Mouse (Mus musculus) MEL (cell line): Measurements from ENCODE around the gene Aktip. TPM values are rescaled to one million over a fixed set of nuclear protein-coding genes. Genes with fewer than 3 reads are reported as not detected.

Experiments
- DNase-seq: peaks from one replicate; pipeline ENCODE4 v3.0.0; 2011; ENCODE audit warnings: low read depth, low spot score
- H3K27ac ChIP-seq: 2 replicates; pipeline ENCODE4 v1.5.1; 2012; ENCODE audit warnings: low read depth, mild to moderate bottlenecking, control low read depth, low read length, moderate library complexity; ENCODE audit not compliant: control insufficient read depth
- H3K27me3 ChIP-seq, 2 experiments: fragments of 150-350 bp in 1 of 2; sonication (generic) in 1 of 2; 2 replicates each; pipeline ENCODE4 v1.6.1; 2012; ENCODE audit warnings: low read length in 2 of 2, mild to moderate bottlenecking in 2 of 2, improper control_type of control experiment in 1 of 2, moderate library complexity in 1 of 2; ENCODE audit not compliant: insufficient read depth in 2 of 2, control insufficient read depth in 1 of 2
- H3K36me3 ChIP-seq, 2 experiments: 2 replicates each; pipeline ENCODE4 v1.6.1; 2012 to 2014; ENCODE audit warnings: low read length in 2 of 2, improper control_type of control experiment in 1 of 2, inconsistent platforms in 1 of 2, mild to moderate bottlenecking in 1 of 2; ENCODE audit not compliant: insufficient read depth in 2 of 2, control insufficient read depth in 1 of 2
- H3K4me1 ChIP-seq, 2 experiments: fragments of 150-350 bp in 1 of 2; sonication (generic) in 1 of 2; 2 replicates each; pipeline ENCODE4 v1.6.1; 2012; ENCODE audit warnings: low read length in 2 of 2, improper control_type of control experiment in 1 of 2, mild to moderate bottlenecking in 1 of 2; ENCODE audit not compliant: insufficient read depth in 2 of 2, control insufficient read depth in 1 of 2
- H3K4me3 ChIP-seq, 2 experiments: fragments of 150-350 bp in 1 of 2; sonication (generic) in 1 of 2; 2 replicates each; pipeline ENCODE4 v1.5.1; 2012; ENCODE audit warnings: low read depth in 2 of 2, low read length in 2 of 2, mild to moderate bottlenecking in 2 of 2, moderate library complexity in 2 of 2, control low read depth in 1 of 2, improper control_type of control experiment in 1 of 2; ENCODE audit not compliant: control insufficient read depth in 1 of 2, insufficient read depth in 1 of 2
- H3K79me2 ChIP-seq: 2 replicates; pipeline ENCODE4 v1.6.1; 2012; ENCODE audit warnings: mild to moderate bottlenecking, low read length, moderate library complexity; ENCODE audit not compliant: control insufficient read depth, poor library complexity, insufficient read depth
- H3K9ac ChIP-seq: 2 replicates; pipeline ENCODE4 v1.6.1; 2012; ENCODE audit warnings: low read depth, mild to moderate bottlenecking, control low read depth, low read length, moderate library complexity; ENCODE audit not compliant: control insufficient read depth, poor library complexity, severe bottlenecking
- H3K9me3 ChIP-seq: fragments of 150-350 bp; sonication (generic); replicated peaks from 2 replicates; pipeline ENCODE4 v1.6.1; 2012; ENCODE audit warnings: mild to moderate bottlenecking, low read length, improper control_type of control experiment, moderate library complexity; ENCODE audit not compliant: insufficient read depth
- BHLHE40 ChIP-seq: IDR thresholded peaks from 2 replicates; pipeline ENCODE4 v1.6.1; 2012; ENCODE audit warnings: low read depth, mild to moderate bottlenecking, inconsistent platforms, low read length, improper control_type of control experiment, borderline replicate concordance
- CHD1 ChIP-seq: IDR thresholded peaks from 2 replicates; pipeline ENCODE4 v1.6.1; 2012; ENCODE audit warnings: low read depth, mild to moderate bottlenecking, inconsistent platforms, low read length, improper control_type of control experiment
- CHD2 ChIP-seq: IDR thresholded peaks from 2 replicates; pipeline ENCODE4 v1.6.1; 2011; ENCODE audit warnings: low read length, improper control_type of control experiment
- CTCF ChIP-seq, 3 experiments: IDR thresholded peaks in 2 of 3; conservative IDR thresholded peaks in 1 of 3; 2 replicates each; pipeline ENCODE4 v1.5.1; 2011 to 2012; ENCODE audit warnings: low read length in 3 of 3, low read depth in 2 of 3, mild to moderate bottlenecking in 2 of 3, improper control_type of control experiment in 1 of 3, inconsistent platforms in 1 of 3, mixed read lengths in 1 of 3, moderate library complexity in 1 of 3; ENCODE audit not compliant: control insufficient read depth in 1 of 3, insufficient read depth in 1 of 3, poor library complexity in 1 of 3, severe bottlenecking in 1 of 3
- E2F4 ChIP-seq: IDR thresholded peaks from 2 replicates; pipeline ENCODE4 v1.6.1; 2011; ENCODE audit warnings: low read depth, low read length, improper control_type of control experiment, borderline replicate concordance
- ELF1 ChIP-seq: IDR thresholded peaks from 2 replicates; pipeline ENCODE4 v1.6.1; 2014; ENCODE audit warnings: low read depth, mild to moderate bottlenecking, inconsistent platforms, low read length, improper control_type of control experiment, moderate library complexity
- EP300 ChIP-seq, 2 experiments: IDR thresholded peaks; 2 replicates each; pipeline ENCODE4 v1.6.1; 2011; ENCODE audit warnings: improper control_type of control experiment in 2 of 2, low read length in 2 of 2, low read depth in 1 of 2, mild to moderate bottlenecking in 1 of 2
- ETS1 ChIP-seq: IDR thresholded peaks from 2 replicates; pipeline ENCODE4 v1.6.1; 2012; ENCODE audit warnings: low read depth, mild to moderate bottlenecking, inconsistent platforms, low read length, improper control_type of control experiment, moderate library complexity
- GATA1 ChIP-seq: IDR thresholded peaks from 2 replicates; pipeline ENCODE4 v1.6.1; 2011; ENCODE audit warnings: low read depth, low read length, improper control_type of control experiment
- JUND ChIP-seq: IDR thresholded peaks from 2 replicates; pipeline ENCODE4 v1.6.1; 2011; ENCODE audit warnings: low read depth, mild to moderate bottlenecking, improper control_type of control experiment, low read length
- KAT2A ChIP-seq: conservative IDR thresholded peaks from 2 replicates; pipeline ENCODE4 v1.6.1; 2012; ENCODE audit warnings: low read depth, low read length, improper control_type of control experiment, inconsistent platforms
- MAFK ChIP-seq: IDR thresholded peaks from 2 replicates; pipeline ENCODE4 v1.6.1; 2011; ENCODE audit warnings: low read depth, mild to moderate bottlenecking, low read length, improper control_type of control experiment, borderline replicate concordance
- MXI1 ChIP-seq: IDR thresholded peaks from 2 replicates; pipeline ENCODE4 v1.6.1; 2011; ENCODE audit warnings: mild to moderate bottlenecking, low read depth, low read length, improper control_type of control experiment
- MYC ChIP-seq: IDR thresholded peaks from 2 replicates; pipeline ENCODE4 v1.6.1; 2011; ENCODE audit warnings: low read depth, mild to moderate bottlenecking, low read length, improper control_type of control experiment, moderate library complexity
- NELFE ChIP-seq: IDR thresholded peaks from 2 replicates; pipeline ENCODE4 v1.6.1; 2011; ENCODE audit warnings: low read depth, low read length, improper control_type of control experiment
- POLR2AphosphoS2 ChIP-seq: IDR thresholded peaks from 2 replicates; pipeline ENCODE4 v1.6.1; 2011; ENCODE audit warnings: low read length, improper control_type of control experiment
- RAD21 ChIP-seq: IDR thresholded peaks from 2 replicates; pipeline ENCODE4 v1.6.1; 2011; ENCODE audit warnings: mild to moderate bottlenecking, low read depth, low read length, improper control_type of control experiment
- RCOR1 ChIP-seq: IDR thresholded peaks from 2 replicates; pipeline ENCODE4 v1.6.1; 2012; ENCODE audit warnings: low read depth, mild to moderate bottlenecking, inconsistent platforms, low read length, improper control_type of control experiment
- SIN3A ChIP-seq: IDR thresholded peaks from 2 replicates; pipeline ENCODE4 v1.6.1; 2012; ENCODE audit warnings: low read length, improper control_type of control experiment, inconsistent platforms
- TAL1 ChIP-seq: IDR thresholded peaks from 2 replicates; pipeline ENCODE4 v1.6.1; 2012; ENCODE audit warnings: mild to moderate bottlenecking, inconsistent platforms, low read length, moderate library complexity, mixed read lengths
- TBP ChIP-seq: IDR thresholded peaks from 2 replicates; pipeline ENCODE4 v1.8.0; 2011; ENCODE audit warnings: low read depth, low read length, improper control_type of control experiment
- UBTF ChIP-seq: IDR thresholded peaks from 2 replicates; pipeline ENCODE4 v1.6.1; 2012; ENCODE audit warnings: low read depth, mild to moderate bottlenecking, inconsistent platforms, low read length, improper control_type of control experiment, moderate library complexity, borderline replicate concordance; ENCODE audit not compliant: insufficient read depth
- USF1 ChIP-seq: IDR thresholded peaks from 2 replicates; pipeline ENCODE4 v1.6.1; 2014; ENCODE audit warnings: low read depth, mild to moderate bottlenecking, inconsistent platforms, low read length, improper control_type of control experiment, moderate library complexity
- USF2 ChIP-seq, 2 experiments: IDR thresholded peaks; 2 replicates each; pipeline ENCODE4 v1.6.1; 2011 to 2012; ENCODE audit warnings: improper control_type of control experiment in 2 of 2, low read length in 2 of 2, borderline replicate concordance in 1 of 2, inconsistent platforms in 1 of 2, low read depth in 1 of 2, mild to moderate bottlenecking in 1 of 2; ENCODE audit not compliant: insufficient read depth in 1 of 2
- ZMIZ1 ChIP-seq: IDR thresholded peaks from 2 replicates; pipeline ENCODE4 v1.6.1; 2012; ENCODE audit warnings: low read depth, mild to moderate bottlenecking, inconsistent platforms, low read length, improper control_type of control experiment, moderate library complexity
- ZNF384 ChIP-seq: IDR thresholded peaks from 2 replicates; pipeline ENCODE4 v1.6.1; 2012; ENCODE audit warnings: low read depth, mild to moderate bottlenecking, inconsistent platforms, low read length, improper control_type of control experiment
- polyA plus RNA-seq, 2 experiments: library from polyadenylated mRNA; stranded (reverse) in 1 of 2; unstranded in 1 of 2; fragments of >175 nt in 1 of 2; fragments of >200 nt in 1 of 2; gene quantifications; 2 replicates each; pipeline versions ENCODE4 v1.2.1 to v1.2.4; 2012; ENCODE audit warnings: low replicate concordance in 2 of 2, low read depth in 1 of 2; ENCODE audit not compliant: insufficient read length in 2 of 2, insufficient read depth in 1 of 2, missing spikeins in 1 of 2
- total RNA-seq: library from RNA; depleted of rRNA; stranded (reverse); fragments of 300-350 nt; gene quantifications from 2 replicates; pipeline ENCODE4 v1.2.3, GENCODE M21; 2012

The Aktip gene
- total and polyA plus RNA-seq, 3 experiments, result 4.6 to 8.5 TPM; not detected in 1

GRCm38 (mm10) chr8:91186372-91186771 lies 13.4 kb downstream of the Aktip start:
- Histone ChIP-seq H3K9me3 (no peaks in the 10 kb centered on the region), H3K27ac (no peak overlapping the region), H3K79me2 (no peaks in the 10 kb centered on the region), H3K4me3 (no peak overlapping the region), H3K27me3 (no peaks in the 10 kb centered on the region), H3K9ac (no peak overlapping the region), H3K36me3 (no peaks in the 10 kb centered on the region), H3K4me1 (no peaks in the 10 kb centered on the region)
- no peak for TF ChIP-seq CHD2
- peak; percentile 75 for TF ChIP-seq ZNF384
- DNase-seq, result peak; percentile 19

- no peak overlapping the region for H3K4me3 ChIP-seq
- H3K27me3 ChIP-seq, result no peaks in the 10 kb centered on the region
- no peak overlapping the region for H3K27ac ChIP-seq
- DNase-seq, result no peak
- no peaks in the 10 kb centered on the region for H3K36me3 ChIP-seq
- H3K4me1 ChIP-seq, result no peaks in the 10 kb centered on the region; a peak in 3 of 4 replicates
- no peak overlapping the region for H3K9ac ChIP-seq
- no peaks in the 10 kb centered on the region for H3K79me2 ChIP-seq
- TF ChIP-seq E2F4 (no peak), POLR2AphosphoS2 (no peak), MAFK (no peak), RCOR1 (no peak), TAL1 (no peak), MXI1 (no peak), CHD1 (no peak), MYC (no peak), KAT2A (no peak), RAD21 (peak; percentile 38), UBTF (no peak), TBP (no peak), CTCF (IDR thresholded peaks at IDR 0.05 in 2 of 3, conservative IDR thresholded peaks at IDR 0.05 in 1 of 3; ENCODE audit: control insufficient read depth in 1 of 3, insufficient read depth in 1 of 3, low read depth in 2 of 3, low read length in 3 of 3, poor library complexity in 1 of 3, severe bottlenecking in 1 of 3) (peak in 2 of 3 experiments; percentile 26 to 36; a peak in 3 of 6 replicates), USF2 (IDR thresholded peaks at IDR 0.05; ENCODE audit: borderline replicate concordance in 1 of 2, insufficient read depth in 1 of 2, low read depth in 1 of 2, low read length in 2 of 2) (no peak)
- H3K9me3 ChIP-seq, result no peaks in the 10 kb centered on the region
Measured at GRCm38 (mm10) chr8:91177708-91178107, 22.1 kb downstream of the Aktip start.

DNA sequence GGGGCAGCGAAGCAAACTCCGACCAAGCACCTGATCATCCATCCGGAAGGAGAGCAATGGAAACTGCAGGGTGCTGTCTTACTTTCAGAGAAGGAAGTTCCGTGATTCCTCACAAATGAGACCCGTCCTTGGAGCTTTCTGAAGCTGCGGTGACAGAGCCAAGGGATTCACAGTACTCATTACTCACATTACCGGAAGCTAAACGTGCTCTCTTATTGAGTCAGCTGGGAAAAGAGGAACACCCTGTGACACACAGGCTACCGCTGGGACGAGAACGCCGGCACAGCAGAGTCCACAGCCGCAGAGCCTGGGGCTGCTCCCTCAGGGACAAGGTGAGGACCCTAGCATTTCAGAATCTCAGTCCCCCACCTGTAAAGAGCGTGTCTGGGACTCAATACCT lies 23.6 kb downstream of the Aktip start:
- Histone ChIP-seq H3K36me3 (no peaks in the 10 kb centered on the region), H3K79me2 (no peaks in the 10 kb centered on the region), H3K4me3 (peak overlapping the region in 1 of 2 experiments; percentile 36; a peak in 1 of 4 replicates), H3K27ac (no peak overlapping the region), H3K4me1 (no peaks in the 10 kb centered on the region; a peak in 3 of 4 replicates), H3K9ac (peak overlapping the region; percentile 29; the same call in 1 of the 2 replicates), H3K9me3 (no peaks in the 10 kb centered on the region), H3K27me3 (peaks cover 0 to 1% of the 10 kb centered on the region in 2 experiments; a peak in 1 of 4 replicates)
- peak; percentile 86 for DNase-seq
- TF ChIP-seq USF1 (no peak), EP300 (IDR thresholded peaks at IDR 0.05; ENCODE audit: low read depth in 1 of 2, low read length in 2 of 2) (peak; percentile 32 to 68), SIN3A (peak; percentile 77), UBTF (no peak), POLR2AphosphoS2 (no peak), ELF1 (peak; percentile 26; the same call in 1 of the 2 replicates), ZMIZ1 (no peak), GATA1 (peak; percentile 80), NELFE (no peak), MYC (peak; percentile 61; the same call in 1 of the 2 replicates), CTCF (IDR thresholded peaks at IDR 0.05 in 2 of 3, conservative IDR thresholded peaks at IDR 0.05 in 1 of 3; ENCODE audit: control insufficient read depth in 1 of 3, insufficient read depth in 1 of 3, low read depth in 2 of 3, low read length in 3 of 3, poor library complexity in 1 of 3, severe bottlenecking in 1 of 3) (no peak), BHLHE40 (peak; percentile 97), TBP (0 out of 2 replicates have a peak, but pooled peaks have one; percentile 44), CHD1 (no peak), MXI1 (peak; percentile 55), RCOR1 (peak; percentile 45; the same call in 1 of the 2 replicates), ETS1 (peak; percentile 96), JUND (no peak)
